Mouse (Mus musculus) heart, postnatal 0 days (tissue): ENCODE measurements around the gene Izumo2. TPM values are rescaled to one million over a fixed set of nuclear protein-coding genes. Genes with fewer than 3 reads are reported as not detected.

Source experiments
- ATAC-seq: fragments of 200-750 bp; cut with Nextera tagmentation; 2 replicates; pipeline ENCODE4 v1.8.0; 2017; ENCODE audit warnings: low read depth, moderate number of reproducible peaks, moderate library complexity; ENCODE audit not compliant: insufficient read depth
- DNase-seq: peaks from one replicate; pipeline ENCODE4 v3.0.0-alpha.2; 2016; ENCODE audit warnings: low spot score
- H3K27ac ChIP-seq: fragments of 300-500 bp; sonication (generic); 2 replicates; pipeline ENCODE4 v1.5.1; 2014; ENCODE audit warnings: low read depth, mild to moderate bottlenecking
- H3K27me3 ChIP-seq: fragments of 300-500 bp; sonication (generic); 2 replicates; pipeline ENCODE4 v1.6.1; 2014; ENCODE audit warnings: low read length, mixed read lengths; ENCODE audit not compliant: control insufficient read depth, insufficient read depth
- H3K36me3 ChIP-seq: fragments of 300-500 bp; sonication (generic); replicated peaks from 2 replicates; pipeline ENCODE4 v1.6.1; 2014; ENCODE audit warnings: low read length, mixed read lengths; ENCODE audit not compliant: control insufficient read depth, insufficient read depth
- H3K4me1 ChIP-seq: fragments of 300-500 bp; sonication (generic); 2 replicates; pipeline ENCODE4 v1.6.1; 2014; ENCODE audit warnings: antibody characterized with exemption; ENCODE audit not compliant: control insufficient read depth, insufficient read depth
- H3K4me2 ChIP-seq: fragments of 300-500 bp; sonication (generic); 2 replicates; pipeline ENCODE4 v1.6.1; 2014; ENCODE audit warnings: low read depth, mild to moderate bottlenecking, low read length, moderate library complexity
- H3K4me3 ChIP-seq: fragments of 300-500 bp; sonication (generic); 2 replicates; pipeline ENCODE4 v1.5.1; 2014; ENCODE audit warnings: low read depth, low read length
- H3K9ac ChIP-seq: fragments of 300-500 bp; sonication (generic); replicated peaks from 2 replicates; pipeline ENCODE4 v1.6.1; 2014; ENCODE audit warnings: low read depth, low read length, mixed read lengths
- H3K9me3 ChIP-seq: fragments of 300-500 bp; sonication (generic); replicated peaks from 2 replicates; pipeline ENCODE4 v1.6.1; 2016; ENCODE audit warnings: low read length; ENCODE audit not compliant: control insufficient read depth
- CTCF ChIP-seq: IDR thresholded peaks from 2 replicates; pipeline ENCODE4 v1.5.1; 2016; ENCODE audit warnings: antibody characterized with exemption, control low read depth, low read depth
- EP300 ChIP-seq: IDR thresholded peaks from 2 replicates; pipeline ENCODE4 v1.6.1; 2016; ENCODE audit warnings: antibody characterized with exemption, low read depth
- WGBS: fragments of 180-500 bp; shearing (Covaris S2); extraction: QIAGEN DNeasy Blood & Tissue Kit; methylation state at CpG from one replicate; pipeline ENCODE4 v1.1.7; 2014; 5-methylcytosine and 5-hydroxymethylcytosine counted together
- polyA plus RNA-seq: library from polyadenylated mRNA; unstranded; fragments of >200 nt; fragmentation: Nextera tagmentation; extraction: Ambion mirVana; gene quantifications from 2 replicates; pipeline ENCODE4 v1.2.1, GENCODE M21; 2015
- total RNA-seq: library from RNA; depleted of rRNA; stranded (reverse); fragments of >200 nt; gene quantifications from 2 replicates; pipeline ENCODE4 v1.2.3, GENCODE M21; 2014; ENCODE audit warnings: low replicate concordance; rRNA removed

The Izumo2 gene
- not detected in 2 replicates for total RNA-seq
- polyA plus RNA-seq = not detected in 2 replicates

DNA sequence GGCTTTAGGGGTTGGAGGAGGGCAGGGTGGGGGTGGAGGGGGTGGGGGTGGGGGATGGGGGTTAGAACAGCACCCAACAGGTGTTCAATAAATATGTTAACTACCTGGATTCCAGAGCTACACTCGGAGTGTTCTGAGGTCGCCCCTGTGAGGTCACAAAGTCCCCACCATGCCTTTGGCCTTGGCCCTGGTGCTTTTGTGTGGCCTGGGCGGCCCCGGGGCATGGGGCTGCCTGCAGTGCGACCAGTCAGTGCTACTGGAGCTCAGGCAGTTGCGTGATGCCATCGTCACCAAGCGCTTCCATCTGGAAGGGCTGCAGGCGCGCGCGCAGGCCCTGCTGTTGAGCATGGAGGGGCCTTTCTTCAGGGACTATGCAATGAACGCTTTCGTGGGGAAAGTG is at the start of gene Izumo2:
Gene Izumo2 (plus strand): TSS at position 169 of the 400 bp plus-strand sequence.
- Histone ChIP-seq H3K27ac (no peak within 1 kb of the TSS), H3K27me3 (no peaks in the 10 kb centered on the region), H3K9ac (no peak within 1 kb of the TSS), H3K4me1 (no peaks in the 10 kb centered on the region), H3K9me3 (0 out of 2 replicates have a peak, but pooled peaks cover 3% of the 10 kb centered on the region), H3K36me3 (no peaks in the 10 kb centered on the region), H3K4me3 (no peak within 1 kb of the TSS), H3K4me2 (no peak within 1 kb of the TSS)
- ATAC-seq = no peak
- TF ChIP-seq EP300 = no peak
- TF ChIP-seq CTCF = no peak
- whole genome bisulfite sequencing = 70% methylated on average over 14 of the region's 14 CpGs
- DNase-seq = no peak

GRCm38 (mm10) chr7:44661219-44661618 is 47.3 kb upstream of the Izumo2 start:
- H3K4me3 ChIP-seq = no peak overlapping the region
- H3K36me3 ChIP-seq = no peaks in the 10 kb centered on the region
- H3K27me3 ChIP-seq = no peaks in the 10 kb centered on the region
- H3K4me2 ChIP-seq = no peak overlapping the region
- no peak overlapping the region for H3K27ac ChIP-seq
- 72% methylated on average over 5 of the region's 5 CpGs for WGBS
- no peaks in the 10 kb centered on the region for H3K9me3 ChIP-seq
- DNase-seq (no peak), ATAC-seq (no peak)
- H3K9ac ChIP-seq = no peak overlapping the region
- no peak for TF ChIP-seq EP300
- no peaks in the 10 kb centered on the region for H3K4me1 ChIP-seq

DNA sequence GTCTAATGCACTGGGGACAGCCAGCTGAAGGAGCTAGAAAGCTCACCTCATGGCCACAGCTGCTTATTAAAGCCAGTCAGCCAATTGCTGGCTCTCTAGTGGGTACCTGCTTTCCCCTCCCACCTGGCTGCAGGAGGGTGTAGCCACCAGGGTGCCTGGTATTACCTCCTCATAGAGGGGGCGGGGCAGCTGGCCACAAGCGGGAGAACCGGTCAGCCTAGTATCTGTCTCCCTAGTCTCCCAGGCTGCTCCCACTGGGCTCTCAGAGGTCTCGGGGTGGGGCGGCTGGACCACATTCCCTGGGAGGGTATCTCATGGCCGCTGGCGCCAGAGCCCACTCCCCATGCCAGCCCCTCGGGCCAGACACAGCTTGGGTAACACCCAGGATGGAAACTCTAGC is 46.4 kb upstream of the Izumo2 start:
- Histone ChIP-seq H3K36me3 (no peaks in the 10 kb centered on the region), H3K4me1 (no peaks in the 10 kb centered on the region), H3K9me3 (0 out of 2 replicates have a peak, but pooled peaks cover 3% of the 10 kb centered on the region), H3K27ac (no peak overlapping the region), H3K4me3 (no peak overlapping the region), H3K4me2 (no peak overlapping the region), H3K27me3 (no peaks in the 10 kb centered on the region), H3K9ac (no peak overlapping the region)
- DNase-seq (no peak), ATAC-seq (no peak)
- TF ChIP-seq CTCF (no peak), EP300 (no peak)
- WGBS = 18% methylated on average over 8 of the region's 8 CpGs

DNA sequence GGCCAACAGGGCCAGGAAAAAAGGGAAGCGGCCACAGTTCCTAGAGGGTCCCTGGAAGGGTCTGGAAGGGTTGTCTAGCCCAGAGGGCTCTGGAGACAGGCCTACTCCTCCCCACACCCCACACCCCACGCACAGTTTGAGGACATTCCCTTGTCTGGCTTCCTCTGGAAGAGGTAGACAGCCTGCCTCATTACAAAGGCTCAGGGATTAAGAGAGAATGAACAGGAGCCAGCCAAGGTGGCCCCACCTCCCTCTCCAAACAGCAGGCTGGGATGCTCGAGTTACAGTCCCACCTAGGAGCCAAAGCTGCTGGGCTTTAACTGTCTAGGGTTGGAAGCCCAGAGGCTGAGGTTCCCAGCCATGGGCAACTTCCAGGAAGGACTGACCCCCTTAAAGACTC is 46.0 kb upstream of the Izumo2 start:
- Histone ChIP-seq H3K27me3 (no peaks in the 10 kb centered on the region), H3K4me1 (no peaks in the 10 kb centered on the region), H3K4me2 (no peak overlapping the region), H3K4me3 (no peak overlapping the region), H3K9ac (no peak overlapping the region), H3K36me3 (no peaks in the 10 kb centered on the region), H3K9me3 (0 out of 2 replicates have a peak, but pooled peaks cover 3% of the 10 kb centered on the region), H3K27ac (no peak overlapping the region)
- WGBS = 6% methylated on average over 3 of the region's 3 CpGs
- TF ChIP-seq EP300 (no peak), CTCF (no peak)
- DNase-seq (no peak), ATAC-seq (no peak)

GRCm38 (mm10) chr7:44663546-44663945 is 45.0 kb upstream of the Izumo2 start:
- ATAC-seq (no peak), DNase-seq (no peak)
- H3K36me3 ChIP-seq = no peaks in the 10 kb centered on the region
- H3K4me2 ChIP-seq = no peak overlapping the region
- TF ChIP-seq CTCF = no peak
- TF ChIP-seq EP300 = no peak
- H3K9me3 ChIP-seq = 0 out of 2 replicates have a peak, but pooled peaks cover 3% of the 10 kb centered on the region
- H3K4me3 ChIP-seq = no peak overlapping the region
- H3K9ac ChIP-seq = no peak overlapping the region
- no peak overlapping the region for H3K27ac ChIP-seq
- WGBS = 66% methylated on average over 5 of the region's 5 CpGs
- H3K27me3 ChIP-seq = no peaks in the 10 kb centered on the region
- H3K4me1 ChIP-seq = no peaks in the 10 kb centered on the region

DNA sequence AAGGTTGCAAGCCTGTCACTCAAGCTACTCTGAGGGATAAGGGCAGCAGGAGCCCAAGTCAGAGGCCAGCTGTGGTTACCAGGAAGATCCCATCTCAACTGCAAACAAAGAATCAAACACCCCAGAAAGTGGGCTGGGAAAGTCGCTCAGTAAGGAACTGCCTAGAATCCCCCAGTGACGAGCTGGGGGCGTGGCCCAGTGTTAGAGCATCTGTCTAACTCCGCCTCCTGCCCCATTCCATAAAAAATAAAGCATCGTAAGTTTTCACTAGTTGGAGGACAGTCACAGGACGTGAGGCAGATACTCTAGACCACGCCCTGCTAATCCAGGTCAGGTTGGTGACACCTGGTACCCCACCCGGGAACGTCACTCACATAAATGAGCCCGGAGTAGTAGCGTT is 43.8 kb upstream of the Izumo2 start:
- no peaks in the 10 kb centered on the region for H3K36me3 ChIP-seq
- H3K27me3 ChIP-seq = no peaks in the 10 kb centered on the region
- 36% methylated on average over 11 of the region's 11 CpGs for WGBS
- H3K9me3 ChIP-seq = 0 out of 2 replicates have a peak, but pooled peaks cover 3% of the 10 kb centered on the region
- TF ChIP-seq EP300 = no peak
- TF ChIP-seq CTCF = no peak
- no peak overlapping the region for H3K4me2 ChIP-seq
- no peak overlapping the region for H3K4me3 ChIP-seq
- DNase-seq = no peak
- no peak for ATAC-seq
- H3K4me1 ChIP-seq = no peaks in the 10 kb centered on the region
- H3K27ac ChIP-seq = no peak overlapping the region
- H3K9ac ChIP-seq = no peak overlapping the region
